8 mouse cellular contexts compared by ENCODE assay signal in the genomic region with DNA sequence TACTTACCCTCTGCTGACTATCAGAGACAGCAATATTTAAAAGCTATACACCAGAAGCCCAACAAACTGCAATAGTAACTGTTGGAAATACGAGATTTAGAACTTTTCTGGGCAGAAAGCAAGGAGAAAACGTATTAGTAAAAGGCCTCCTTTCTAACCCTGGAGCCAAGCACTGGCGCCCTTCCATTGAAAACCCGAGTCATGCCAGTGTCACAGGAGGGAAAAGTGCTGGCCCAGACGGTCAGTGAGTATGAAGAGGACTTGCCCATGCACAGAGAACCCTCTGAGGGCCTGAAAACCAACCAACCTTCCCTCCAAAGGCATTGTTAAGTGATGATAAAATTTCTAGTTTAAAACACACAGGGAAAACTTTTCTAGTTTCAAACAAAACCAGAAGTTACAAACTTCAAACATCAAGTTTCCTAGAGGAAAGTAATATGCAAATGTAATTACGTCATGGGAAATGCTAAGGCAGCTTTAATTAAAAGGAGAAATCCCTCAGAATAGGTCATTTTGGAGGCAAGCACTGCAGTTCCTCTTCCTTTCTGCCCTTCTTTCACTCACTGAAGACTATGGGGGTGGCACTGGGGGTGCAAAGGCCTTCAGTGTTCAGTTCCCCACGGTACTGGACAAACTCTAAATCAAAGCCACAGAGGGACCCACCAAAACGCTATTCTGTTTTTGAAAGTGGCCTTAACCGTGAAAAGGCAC.
A peak's percentile ranks its signal among the peaks of the same experiment; 100 is the strongest.
DNase-seq lines count a peak whose midpoint lies in the region; ATAC-seq lines count a peak whose summit lies in the region.

No protein-coding gene starts in this region.

- WGBS in heart, embryonic 13.5 days: 79% methylated on average over 9 of the region's 9 CpGs
- 79% methylated on average over 9 of the region's 9 CpGs for WGBS in heart, embryonic 11.5 days (ENCODE audit: insufficient replicate concordance)
- 49% methylated on average over 9 of the region's 9 CpGs for WGBS in embryonic facial prominence, embryonic 13.5 days
- WGBS in limb, embryonic 10.5 days: 71% methylated on average over 9 of the region's 9 CpGs

- peaks cover 56% of the 10 kb centered on the region for H3K4me1 ChIP-seq in heart, embryonic 13.5 days
- H3K4me1 ChIP-seq in heart, embryonic 11.5 days (ENCODE audit: control insufficient read depth, insufficient read depth, low read length): peaks cover 24% of the 10 kb centered on the region
- H3K4me1 ChIP-seq in embryonic facial prominence, embryonic 13.5 days: peaks cover 59% of the 10 kb centered on the region
- peaks cover 61% of the 10 kb centered on the region for H3K4me1 ChIP-seq in limb, embryonic 10.5 days

- no peaks in the 10 kb centered on the region for H3K36me3 ChIP-seq in heart, embryonic 13.5 days
- no peaks in the 10 kb centered on the region for H3K36me3 ChIP-seq in heart, embryonic 11.5 days (ENCODE audit: control insufficient read depth, insufficient read depth, low read length)
- H3K36me3 ChIP-seq in embryonic facial prominence, embryonic 13.5 days: peaks cover 5% of the 10 kb centered on the region; the same call in 1 of the 2 replicates
- peaks cover 14% of the 10 kb centered on the region; the same call in 1 of the 2 replicates for H3K36me3 ChIP-seq in limb, embryonic 10.5 days

- H3K27me3 ChIP-seq in heart, embryonic 13.5 days (replicated peaks): no peaks in the 10 kb centered on the region
- no peaks in the 10 kb centered on the region for H3K27me3 ChIP-seq in heart, embryonic 11.5 days (ENCODE audit: control insufficient read depth, insufficient read depth, low read length)
- no peaks in the 10 kb centered on the region for H3K27me3 ChIP-seq in embryonic facial prominence, embryonic 13.5 days
- H3K27me3 ChIP-seq in limb, embryonic 10.5 days (ENCODE audit: low read depth, poor library complexity, severe bottlenecking): no peaks in the 10 kb centered on the region

- peak; percentile 89 for DNase-seq in adipocyte (ENCODE audit: low spot score)
- DNase-seq in limb, embryonic 10.5 days (ENCODE audit: low spot score): no peak
- DNase-seq in frontal cortex, postnatal 10 days (ENCODE audit: low spot score in 2 of 2): no peak
- DNase-seq in urinary bladder, adult 2 months (ENCODE audit: low spot score): no peak
- DNase-seq in testis, postnatal 10 days (ENCODE audit: low spot score): no peak

- no peak overlapping the region; the same call in 1 of the 2 replicates for H3K9ac ChIP-seq in heart, embryonic 13.5 days
- no peak overlapping the region for H3K9ac ChIP-seq in heart, embryonic 11.5 days (ENCODE audit: low read depth, low read length)
- no peak overlapping the region for H3K9ac ChIP-seq in embryonic facial prominence, embryonic 13.5 days

- H3K4me2 ChIP-seq in heart, embryonic 13.5 days: no peak overlapping the region
- H3K4me2 ChIP-seq in heart, embryonic 11.5 days: no peak overlapping the region
- 0 out of 2 replicates have a peak overlapping the region, but pooled peaks have one; percentile 0 for H3K4me2 ChIP-seq in embryonic facial prominence, embryonic 13.5 days

- no peak for ATAC-seq in heart, embryonic 13.5 days (ENCODE audit: extremely low read depth, insufficient number of reproducible peaks, low FRiP score, low TSS enrichment)
- ATAC-seq in heart, embryonic 11.5 days (replicated peaks; ENCODE audit: insufficient number of reproducible peaks, low FRiP score, low TSS enrichment): no peak
- ATAC-seq in embryonic facial prominence, embryonic 13.5 days (ENCODE audit: insufficient number of reproducible peaks, insufficient read depth, low FRiP score, low TSS enrichment, low read depth): no peak

- peak overlapping the region; percentile 62 for H3K27ac ChIP-seq in heart, embryonic 13.5 days (replicated peaks)
- H3K27ac ChIP-seq in heart, embryonic 11.5 days (ENCODE audit: low read depth, low read length): no peak overlapping the region; the same call in 1 of the 2 replicates
- H3K27ac ChIP-seq in embryonic facial prominence, embryonic 13.5 days: peak overlapping the region; percentile 81
- H3K27ac ChIP-seq in limb, embryonic 10.5 days: peak overlapping the region; percentile 81

- no peaks in the 10 kb centered on the region for H3K9me3 ChIP-seq in heart, embryonic 13.5 days
- H3K9me3 ChIP-seq in heart, embryonic 11.5 days (replicated peaks; ENCODE audit: control insufficient read depth, low read length): no peaks in the 10 kb centered on the region
- H3K9me3 ChIP-seq in embryonic facial prominence, embryonic 13.5 days: no peaks in the 10 kb centered on the region
- no peaks in the 10 kb centered on the region for H3K9me3 ChIP-seq in limb, embryonic 10.5 days (replicated peaks)

- H3K4me3 ChIP-seq in heart, embryonic 13.5 days: no peak overlapping the region
- H3K4me3 ChIP-seq in heart, embryonic 11.5 days (ENCODE audit: low read depth, low read length): no peak overlapping the region
- H3K4me3 ChIP-seq in embryonic facial prominence, embryonic 13.5 days: no peak overlapping the region
- no peak overlapping the region for H3K4me3 ChIP-seq in limb, embryonic 10.5 days
